Mouse (Mus musculus): Measurements from ENCODE around the gene Fgb. TPM values are rescaled to one million over a fixed set of nuclear protein-coding genes. Genes with fewer than 3 reads are reported as not detected.

The Fgb gene
- total RNA-seq, 4 experiments from 2014 or later, result not detected

Other genes with a start within 250 kb of the Fgb start
- gene Rbm46, start 173.4 kb downstream of the Fgb start, total RNA-seq (2022), result under 1 TPM; 0.35 to 0.59 (median 0.46) TPM
- under 1 TPM; 0.07 to 0.14 (median 0.12) TPM for gene Lrat, start 145.9 kb downstream of the Fgb start, total RNA-seq (2022)
- gene Fgg, start 42.1 kb downstream of the Fgb start, total RNA-seq (2022), result not detected
- not detected for gene Fga, start 23.8 kb downstream of the Fgb start, total RNA-seq (2022)
- 10 to 100 TPM; 43.0 to 46.5 (median 44.3) TPM for gene Plrg1, start 5.7 kb upstream of the Fgb start, total RNA-seq (2022)
- 1 to 10 TPM; 4.0 to 5.6 (median 4.6) TPM for gene Dchs2, start 78.1 kb upstream of the Fgb start, total RNA-seq (2022)

Measured in left cerebral cortex, adult 8-10 months (tissue).